Mouse (Mus musculus) left cerebral cortex, postnatal 25 days (tissue): ENCODE measurements around the gene Zfp598. TPM values are rescaled to one million over a fixed set of nuclear protein-coding genes. Genes with fewer than 3 reads are reported as not detected.

Experiments
- DNase-seq, 2 experiments: peaks; one replicate each; pipeline ENCODE4 v3.0.0; 2022; ENCODE audit warnings: low spot score in 2 of 2, mixed read lengths in 1 of 2
- intact Hi-C: fragments of 180-260 bp; cut with DNase I; formaldehyde crosslinking; loops from one replicate; pipeline ENCODE4 v1.15.1; 2025
- total RNA-seq, 2 experiments: library from RNA; stranded (reverse); gene quantifications; 2 replicates each; pipeline ENCODE4 v1.2.3; 2021

The Zfp598 gene
- total RNA-seq = 10 to 100 TPM; 38.5 to 39.3 TPM

- peak; percentile 94 to 96 for DNase-seq
- intact Hi-C loops = loop anchor here (5.0 kb wide), 1 partner anchor 37 kb away; the partner anchor contains the start of genes Nthl1 and Tsc2
These were observed at the start of gene Zfp598 for GRCm38 (mm10) chr17:24669545-24670245. TSS of gene Zfp598 (plus strand) at chr17:24669687.

- no peak for DNase-seq
- intact Hi-C loops = no loop called here
These were observed 44.0 kb upstream of the Zfp598 start for GRCm38 (mm10) chr17:24625472-24625871.

GRCm38 (mm10) chr17:24628646-24629045 is 40.8 kb upstream of the Zfp598 start:
- intact Hi-C loops = no loop called here
- DNase-seq = peak; percentile 57 to 76

GRCm38 (mm10) chr17:24630072-24630471 is 39.4 kb upstream of the Zfp598 start:
- peak; percentile 34 to 63 for DNase-seq
- intact Hi-C loops = loop anchor here (5.0 kb wide), 1 partner anchor 37 kb away; the partner anchor contains the start of gene Zfp598

- peak; percentile 84 to 86 for DNase-seq
- intact Hi-C loops = loop anchor here (5.0 kb wide), 1 partner anchor 35 kb away; the partner anchor contains the start of gene Zfp598
These were observed 37.2 kb upstream of the Zfp598 start, which contains the start of the genes Tsc2 and Nthl1 for GRCm38 (mm10) chr17:24632167-24632812. TSS of gene Tsc2 (minus strand) at chr17:24632630. TSS of gene Nthl1 (plus strand) at chr17:24632680.

- peak in 1 of 2 experiments; percentile 32 for DNase-seq
- intact Hi-C loops = loop anchor here (5.0 kb wide), 1 partner anchor 34 kb away; the partner anchor contains the start of gene Zfp598
These were observed 36.6 kb upstream of the Zfp598 start for GRCm38 (mm10) chr17:24632813-24633449.

GRCm38 (mm10) chr17:24633831-24634230 is 35.7 kb upstream of the Zfp598 start:
- DNase-seq = no peak
- intact Hi-C loops = loop anchor here (5.0 kb wide), 1 partner anchor 33 kb away; the partner anchor contains the start of gene Zfp598

- peak in 1 of 2 experiments; percentile 57 for DNase-seq
- intact Hi-C loops = no loop called here
These were observed 34.5 kb upstream of the Zfp598 start for GRCm38 (mm10) chr17:24635024-24635423.

GRCm38 (mm10) chr17:24635694-24636093 is 33.8 kb upstream of the Zfp598 start:
- intact Hi-C loops = no loop called here

GRCm38 (mm10) chr17:24636781-24637481 is 32.6 kb upstream of the Zfp598 start:
- intact Hi-C loops = no loop called here
- DNase-seq = no peak

More at GRCm38 (mm10) chr17:24635694-24636093, 33.8 kb upstream of the Zfp598 start:
- no peak for DNase-seq

- DNase-seq = no peak
These were observed 31.3 kb upstream of the Zfp598 start for GRCm38 (mm10) chr17:24638214-24638613.

GRCm38 (mm10) chr17:24638840-24639239 is 30.6 kb upstream of the Zfp598 start:
- intact Hi-C loops = no loop called here

More at GRCm38 (mm10) chr17:24638214-24638613, 31.3 kb upstream of the Zfp598 start:
- intact Hi-C loops = no loop called here

GRCm38 (mm10) chr17:24639571-24639988 is 29.9 kb upstream of the Zfp598 start:
- intact Hi-C loops = no loop called here
- DNase-seq = no peak

More at GRCm38 (mm10) chr17:24638840-24639239, 30.6 kb upstream of the Zfp598 start:
- no peak for DNase-seq

GRCm38 (mm10) chr17:24640119-24640518 is 29.4 kb upstream of the Zfp598 start:
- DNase-seq = no peak
- intact Hi-C loops = no loop called here

- no peak for DNase-seq
- intact Hi-C loops = no loop called here
These were observed 28.9 kb upstream of the Zfp598 start for GRCm38 (mm10) chr17:24640581-24640980.

GRCm38 (mm10) chr17:24641944-24642343 is 27.5 kb upstream of the Zfp598 start:
- intact Hi-C loops = no loop called here

GRCm38 (mm10) chr17:24642791-24643343 is 26.6 kb upstream of the Zfp598 start:
- intact Hi-C loops = no loop called here
- DNase-seq = no peak

More at GRCm38 (mm10) chr17:24641944-24642343, 27.5 kb upstream of the Zfp598 start:
- no peak for DNase-seq

- intact Hi-C loops = no loop called here
- no peak for DNase-seq
These were observed 25.3 kb upstream of the Zfp598 start for GRCm38 (mm10) chr17:24644030-24644715.
